Mouse (Mus musculus) hindbrain, embryonic 10.5 days (tissue): ENCODE measurements around the gene Oxa1l. TPM values are rescaled to one million over a fixed set of nuclear protein-coding genes. Genes with fewer than 3 reads are reported as not detected.
"Not testable (repeated sequence)": the region's sequence is repeated elsewhere in the genome, so short reads cannot be mapped to it uniquely, and the experiment has no call there.

Experiments
- DNase-seq: peaks from one replicate; pipeline ENCODE4 v3.0.0-alpha.2; 2017; ENCODE audit warnings: low spot score
- H3K27ac ChIP-seq: fragments of 300-500 bp; sonication (generic); 2 replicates; pipeline ENCODE4 v1.5.1; 2016; ENCODE audit warnings: mild to moderate bottlenecking, moderate library complexity
- H3K27me3 ChIP-seq: fragments of 300-500 bp; sonication (generic); 2 replicates; pipeline ENCODE4 v1.6.1; 2016; ENCODE audit warnings: mild to moderate bottlenecking; ENCODE audit not compliant: poor library complexity, insufficient read depth, severe bottlenecking
- H3K36me3 ChIP-seq: fragments of 300-500 bp; sonication (generic); 2 replicates; pipeline ENCODE4 v1.6.1; 2016; ENCODE audit warnings: mild to moderate bottlenecking, moderate library complexity
- H3K4me1 ChIP-seq: fragments of 300-500 bp; sonication (generic); replicated peaks from 2 replicates; pipeline ENCODE4 v1.6.1; 2016; ENCODE audit warnings: mild to moderate bottlenecking
- H3K4me3 ChIP-seq: fragments of 300-500 bp; sonication (generic); 2 replicates; pipeline ENCODE4 v1.5.1; 2016; ENCODE audit warnings: mild to moderate bottlenecking, moderate library complexity
- H3K9me3 ChIP-seq: fragments of 300-500 bp; sonication (generic); 2 replicates; pipeline ENCODE4 v1.6.1; 2016; ENCODE audit warnings: mild to moderate bottlenecking, moderate library complexity
- WGBS: fragments of 180-500 bp; shearing (Covaris S2); methylation state at CpG from one replicate; pipeline ENCODE4 v1.1.7; 2016; 5-methylcytosine and 5-hydroxymethylcytosine counted together
- polyA plus RNA-seq: library from polyadenylated mRNA; unstranded; fragments of >200 nt; fragmentation: Nextera tagmentation; extraction: Ambion mirVana; gene quantifications from 2 replicates; pipeline ENCODE4 v1.2.1, GENCODE M21; 2016

The Oxa1l gene
- polyA plus RNA-seq: 47.1 and 48.4 TPM in 2 replicates

GRCm38 (mm10) chr14:54360577-54361340 lies at the start of gene Oxa1l:
Oxa1l (plus strand) TSS chr14:54360834.
- Histone ChIP-seq H3K4me1 (peaks cover 12% of the 10 kb centered on the region), H3K4me3 (peak within 1 kb of the TSS; percentile 85), H3K27ac (peak within 1 kb of the TSS; percentile 97), H3K36me3 (peaks cover 33% of the 10 kb centered on the region), H3K9me3 (no peaks in the 10 kb centered on the region), H3K27me3 (no peaks in the 10 kb centered on the region)
- DNase-seq: peak; percentile 96
- WGBS: under 1% methylated on average over 48 of the region's 48 CpGs

- H3K9me3 ChIP-seq: no peaks in the 10 kb centered on the region
- no peak for DNase-seq
- H3K36me3 ChIP-seq: no peaks in the 10 kb centered on the region
- WGBS: 36% methylated on average over 3 of the region's 3 CpGs
- H3K4me1 ChIP-seq: peaks cover 4% of the 10 kb centered on the region; the same call in 1 of the 2 replicates
- H3K4me3 ChIP-seq: no peak overlapping the region
- no peak overlapping the region for H3K27ac ChIP-seq
- H3K27me3 ChIP-seq: no peaks in the 10 kb centered on the region
Measured at GRCm38 (mm10) chr14:54311763-54312162, 48.9 kb upstream of the Oxa1l start.

GRCm38 (mm10) chr14:54321556-54322376 lies 38.9 kb upstream of the Oxa1l start:
- H3K4me1 ChIP-seq: no peaks in the 10 kb centered on the region; the same call in 1 of the 2 replicates
- H3K4me3 ChIP-seq: no peak overlapping the region
- WGBS: 69% methylated on average over 18 of the region's 18 CpGs
- no peak for DNase-seq
- peaks cover 11% of the 10 kb centered on the region for H3K9me3 ChIP-seq
- no peaks in the 10 kb centered on the region for H3K27me3 ChIP-seq
- H3K27ac ChIP-seq: peak overlapping the region; percentile 66; the same call in 1 of the 2 replicates
- H3K36me3 ChIP-seq: no peaks in the 10 kb centered on the region

GRCm38 (mm10) chr14:54324486-54324885 lies 36.1 kb upstream of the Oxa1l start:
- no peak for DNase-seq
- Histone ChIP-seq H3K36me3 (no peaks in the 10 kb centered on the region), H3K4me3 (no peak overlapping the region), H3K9me3 (peaks cover 5% of the 10 kb centered on the region; the same call in 1 of the 2 replicates), H3K4me1 (no peaks in the 10 kb centered on the region; the same call in 1 of the 2 replicates), H3K27ac (no peak overlapping the region), H3K27me3 (no peaks in the 10 kb centered on the region)
- 78% methylated on average over 5 of the region's 5 CpGs for WGBS

- Histone ChIP-seq H3K4me3 (no peak overlapping the region), H3K36me3 (no peaks in the 10 kb centered on the region)
- WGBS: 85% methylated on average over 2 of the region's 2 CpGs
Measured at GRCm38 (mm10) chr14:54328548-54328947, 32.1 kb upstream of the Oxa1l start.

GRCm38 (mm10) chr14:54329201-54329600 lies 31.4 kb upstream of the Oxa1l start:
- 51% methylated on average over 9 of the region's 9 CpGs for WGBS
- no peak overlapping the region for H3K27ac ChIP-seq
- no peaks in the 10 kb centered on the region for H3K36me3 ChIP-seq
- no peak overlapping the region for H3K4me3 ChIP-seq
- H3K27me3 ChIP-seq: no peaks in the 10 kb centered on the region
- no peak for DNase-seq
- H3K9me3 ChIP-seq: no peaks in the 10 kb centered on the region
- H3K4me1 ChIP-seq: peaks cover 14% of the 10 kb centered on the region

More at GRCm38 (mm10) chr14:54328548-54328947, 32.1 kb upstream of the Oxa1l start:
- Histone ChIP-seq H3K27ac (no peak overlapping the region), H3K9me3 (no peaks in the 10 kb centered on the region), H3K4me1 (peaks cover 14% of the 10 kb centered on the region), H3K27me3 (no peaks in the 10 kb centered on the region)
- no peak for DNase-seq

GRCm38 (mm10) chr14:54331178-54331577 lies 29.5 kb upstream of the Oxa1l start:
- DNase-seq: no peak
- Histone ChIP-seq H3K36me3 (no peaks in the 10 kb centered on the region), H3K4me3 (no peak overlapping the region), H3K27me3 (no peaks in the 10 kb centered on the region), H3K9me3 (no peaks in the 10 kb centered on the region), H3K27ac (no peak overlapping the region), H3K4me1 (peaks cover 14% of the 10 kb centered on the region)
- WGBS: 93% methylated on average over 1 of the region's 1 CpGs

- no peak for DNase-seq
- 62% methylated on average over 5 of the region's 5 CpGs for WGBS
- H3K36me3 ChIP-seq: no peaks in the 10 kb centered on the region
- H3K27ac ChIP-seq: peak overlapping the region; percentile 80
- H3K27me3 ChIP-seq: no peaks in the 10 kb centered on the region
- no peak overlapping the region for H3K4me3 ChIP-seq
- H3K4me1 ChIP-seq: peaks cover 14% of the 10 kb centered on the region
- H3K9me3 ChIP-seq: no peaks in the 10 kb centered on the region
Measured at GRCm38 (mm10) chr14:54332176-54333074, 28.2 kb upstream of the Oxa1l start.

- whole genome bisulfite sequencing: 87% methylated on average over 8 of the region's 8 CpGs
- Histone ChIP-seq H3K4me3 (no peak overlapping the region), H3K27me3 (no peaks in the 10 kb centered on the region), H3K27ac (no peak overlapping the region), H3K4me1 (peaks cover 14% of the 10 kb centered on the region), H3K36me3 (no peaks in the 10 kb centered on the region), H3K9me3 (no peaks in the 10 kb centered on the region)
- DNase-seq: no peak
Measured at GRCm38 (mm10) chr14:54333452-54334189, 27.0 kb upstream of the Oxa1l start.

GRCm38 (mm10) chr14:54340836-54341235 lies 19.8 kb upstream of the Oxa1l start:
- Histone ChIP-seq H3K27me3 (no peaks in the 10 kb centered on the region), H3K36me3 (no peaks in the 10 kb centered on the region), H3K4me3 (no peak overlapping the region), H3K9me3 (no peaks in the 10 kb centered on the region), H3K4me1 (no peaks in the 10 kb centered on the region), H3K27ac (no peak overlapping the region)
- DNase-seq: no peak
- WGBS: 60% methylated on average over 7 of the region's 7 CpGs

GRCm38 (mm10) chr14:54341807-54342206 lies 18.8 kb upstream of the Oxa1l start:
- not testable (repeated sequence) for DNase-seq, H3K4me3 ChIP-seq, H3K27me3 ChIP-seq, H3K36me3 ChIP-seq, H3K4me1 ChIP-seq, H3K9me3 ChIP-seq, H3K27ac ChIP-seq
- WGBS: 36% methylated on average over 2 of the region's 2 CpGs
